Mouse (Mus musculus) megakaryocyte, embryonic 14.5 days (primary cell): ENCODE measurements around the gene Pard6b.

Source experiments
- FLI1 ChIP-seq: IDR thresholded peaks from 2 replicates; pipeline ENCODE4 v1.6.1; 2012; ENCODE audit warnings: low read length, inconsistent platforms, mixed read lengths
- GATA1 ChIP-seq: IDR thresholded peaks from 3 replicates; pipeline ENCODE4 v1.6.1; 2012; ENCODE audit warnings: mixed read lengths, low read length, inconsistent platforms, borderline replicate concordance

DNA sequence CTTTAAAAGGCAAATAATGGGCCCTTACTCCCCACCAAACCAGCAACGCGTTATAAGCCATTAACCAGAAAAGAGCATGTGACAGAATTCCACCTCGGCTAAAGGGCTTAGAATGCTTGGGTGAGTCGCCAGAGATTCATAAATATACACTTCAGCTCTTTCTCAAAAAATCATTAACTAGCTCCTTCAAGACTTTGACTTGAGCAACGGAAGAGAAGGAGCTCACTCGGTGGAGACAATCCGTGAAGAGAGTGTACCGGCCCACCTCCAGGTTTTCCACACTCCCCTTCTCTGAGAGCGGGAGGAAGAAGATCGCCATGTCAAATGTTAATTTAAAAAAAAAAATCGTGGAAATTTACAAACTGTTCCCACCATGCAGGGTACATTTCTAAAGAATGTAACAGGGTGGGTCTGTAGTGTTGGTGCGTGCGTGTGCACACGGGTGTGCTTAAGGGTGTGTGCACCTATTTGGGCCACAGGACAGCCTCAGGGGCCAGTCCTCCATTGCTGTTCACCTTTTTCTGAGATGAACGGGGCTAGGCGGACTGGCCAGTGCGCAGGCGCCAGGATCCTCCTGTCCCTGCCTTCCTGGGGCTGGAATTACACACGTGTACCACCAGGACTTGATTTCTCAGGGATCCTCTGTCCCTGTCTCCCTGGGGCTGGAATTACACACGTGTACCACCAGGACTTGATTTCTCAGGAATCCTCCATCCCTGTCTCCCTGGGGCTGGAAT, 3.8 kb upstream of the Pard6b start:
- TF ChIP-seq FLI1 (no peak), GATA1 (no peak)
